Mouse (Mus musculus) thymus, adult 2 months (tissue): ENCODE measurements around the gene Apoc2. TPM values are rescaled to one million over a fixed set of nuclear protein-coding genes. Genes with fewer than 3 reads are reported as not detected.

Experiments used
- DNase-seq: peaks from one replicate; pipeline ENCODE4 v3.0.0; 2021
- H3K27ac ChIP-seq: fragments of 200-500 bp; 2 replicates; pipeline ENCODE4 v1.5.1; 2012; ENCODE audit warnings: low read length, control low read depth; ENCODE audit not compliant: control insufficient read depth, insufficient read depth
- H3K27me3 ChIP-seq: fragments of 200-500 bp; 2 replicates; pipeline ENCODE4 v1.6.1; 2012; ENCODE audit warnings: mild to moderate bottlenecking, low read length, moderate library complexity, mixed read lengths; ENCODE audit not compliant: control insufficient read depth, insufficient read depth
- H3K36me3 ChIP-seq: fragments of 200-500 bp; 2 replicates; pipeline ENCODE4 v1.6.1; 2012; ENCODE audit warnings: mild to moderate bottlenecking, low read length, moderate library complexity; ENCODE audit not compliant: control insufficient read depth, insufficient read depth
- H3K4me1 ChIP-seq: fragments of 200-500 bp; replicated peaks from 2 replicates; pipeline ENCODE4 v1.6.1; 2012; ENCODE audit warnings: low read length; ENCODE audit not compliant: control insufficient read depth, insufficient read depth
- H3K4me3 ChIP-seq: fragments of 200-500 bp; 2 replicates; pipeline ENCODE4 v1.5.1; 2012; ENCODE audit warnings: mild to moderate bottlenecking, low read length, control low read depth, moderate library complexity; ENCODE audit not compliant: control insufficient read depth, insufficient read depth
- CTCF ChIP-seq: fragments of 200-500 bp; IDR thresholded peaks from 2 replicates; pipeline ENCODE4 v1.5.1; 2012; ENCODE audit warnings: mild to moderate bottlenecking, control low read depth, low read length, moderate library complexity, borderline replicate concordance; ENCODE audit not compliant: control insufficient read depth, poor library complexity, insufficient read depth; ENCODE audit errors: extremely low read depth
- POLR2A ChIP-seq: fragments of 200-500 bp; IDR thresholded peaks from 2 replicates; pipeline ENCODE4 v1.6.1; 2012; ENCODE audit warnings: mild to moderate bottlenecking, low read length, control low read depth, moderate library complexity; ENCODE audit not compliant: control insufficient read depth, poor library complexity, insufficient read depth; ENCODE audit errors: extremely low read depth
- WGBS: fragments of 180-500 bp; shearing (Covaris S2); methylation state at CpG from one replicate; pipeline ENCODE4 v1.1.7; 2018; 5-methylcytosine and 5-hydroxymethylcytosine counted together
- polyA plus RNA-seq: library from polyadenylated mRNA; depleted of rRNA; stranded (reverse); fragments of >200 nt; gene quantifications from 2 replicates; pipeline ENCODE4 v1.2.3, GENCODE M21; 2012

The Apoc2 gene
- polyA plus RNA-seq, 1 experiment = 6.7 TPM

DNA sequence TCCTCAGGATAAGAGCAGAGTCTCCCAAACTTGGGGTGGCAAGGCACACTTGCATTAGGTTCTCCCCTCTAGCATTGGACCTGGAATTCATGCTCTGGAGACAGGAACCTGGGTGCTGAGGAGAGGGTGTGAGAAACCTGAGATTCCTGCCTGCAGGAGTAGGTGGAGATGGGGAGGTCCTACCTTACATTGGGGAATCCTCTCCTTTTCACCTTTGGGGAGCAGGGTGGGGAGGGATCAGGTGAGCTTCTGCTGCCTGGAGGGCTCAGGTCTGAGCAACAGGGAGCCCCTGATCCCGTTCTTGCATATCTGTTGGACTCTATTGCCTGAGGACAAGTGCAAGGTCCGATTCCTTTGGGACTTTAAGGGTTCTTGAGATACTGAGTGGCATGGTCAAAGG, 39.1 kb upstream of the Apoc2 start:
- 95% methylated on average over 2 of the region's 2 CpGs for WGBS
- peaks cover 4% of the 10 kb centered on the region for H3K4me1 ChIP-seq
- H3K27ac ChIP-seq = no peak overlapping the region
- no peak for TF ChIP-seq POLR2A
- no peak for TF ChIP-seq CTCF
- H3K4me3 ChIP-seq = no peak overlapping the region
- no peaks in the 10 kb centered on the region for H3K27me3 ChIP-seq
- no peaks in the 10 kb centered on the region; the same call in 1 of the 2 replicates for H3K36me3 ChIP-seq
- DNase-seq = no peak

- 2% methylated on average over 18 of the region's 18 CpGs for WGBS
- Histone ChIP-seq H3K4me1 (peaks cover 4% of the 10 kb centered on the region), H3K4me3 (peak overlapping the region; percentile 56), H3K36me3 (peaks cover 4% of the 10 kb centered on the region; the same call in 1 of the 2 replicates), H3K27ac (peak overlapping the region; percentile 43; the same call in 1 of the 2 replicates), H3K27me3 (no peaks in the 10 kb centered on the region)
- TF ChIP-seq POLR2A (no peak), CTCF (no peak)
- no peak for DNase-seq
Observed at GRCm38 (mm10) chr7:19716055-19716682, 38.4 kb upstream of the Apoc2 start.

DNA sequence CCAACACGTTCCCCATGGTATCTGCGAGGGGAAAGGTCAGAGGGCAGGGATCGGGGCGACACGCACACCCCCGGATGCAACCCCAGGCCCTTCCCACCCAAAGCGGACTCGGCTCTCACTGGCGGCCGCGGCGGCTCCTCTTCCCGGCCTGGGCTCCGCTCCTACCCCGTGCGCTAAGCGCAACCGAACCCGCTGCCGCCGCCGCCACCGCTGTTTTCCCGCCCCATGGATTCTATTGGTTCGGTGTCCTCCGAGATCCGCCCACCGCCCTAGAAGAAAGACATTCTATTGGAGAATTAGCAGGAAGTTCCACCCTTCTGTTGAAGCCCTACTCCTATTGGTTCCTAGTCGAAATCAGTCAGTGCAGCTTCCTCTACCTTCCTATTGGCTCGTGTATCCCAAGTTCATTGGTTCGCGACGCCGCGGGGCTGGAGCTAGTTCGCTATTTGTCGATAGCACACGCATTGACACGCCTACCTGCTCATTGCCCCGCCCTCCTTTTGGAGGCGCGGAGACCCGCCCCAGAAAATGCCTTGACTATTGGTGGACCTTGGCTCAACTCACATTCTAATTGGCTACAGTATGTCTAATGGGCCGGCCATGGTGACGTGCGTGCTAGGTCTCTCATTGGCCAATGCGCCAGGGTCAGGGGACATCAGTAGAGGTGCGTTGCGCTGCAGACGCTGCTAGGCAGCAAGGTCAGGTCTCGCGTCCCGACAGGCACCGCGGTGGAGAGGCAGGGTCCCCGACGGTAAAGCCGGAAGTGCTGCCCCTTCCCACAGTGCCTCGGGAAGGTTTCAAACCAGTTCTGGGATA, 37.7 kb upstream of the Apoc2 start, which contains the start of gene Tomm40:
Gene Tomm40 (minus strand): TSS at position 200 of the 816 bp plus-strand sequence.
- peak within 1 kb of the TSS; percentile 78 for H3K4me3 ChIP-seq
- H3K27ac ChIP-seq = peak within 1 kb of the TSS; percentile 43; the same call in 1 of the 2 replicates
- H3K4me1 ChIP-seq = peaks cover 4% of the 10 kb centered on the region
- DNase-seq = peak; percentile 98
- H3K36me3 ChIP-seq = peaks cover 4% of the 10 kb centered on the region
- H3K27me3 ChIP-seq = no peaks in the 10 kb centered on the region
- TF ChIP-seq POLR2A (0 out of 2 replicates have a peak, but pooled peaks have one; percentile 13), CTCF (peak; percentile 45; the same call in 1 of the 2 replicates)
- under 1% methylated on average over 57 of the region's 59 CpGs for WGBS

GRCm38 (mm10) chr7:19714836-19715235, 37.1 kb upstream of the Apoc2 start:
- DNase-seq = no peak
- Histone ChIP-seq H3K4me3 (peak overlapping the region; percentile 78), H3K4me1 (peaks cover 4% of the 10 kb centered on the region), H3K36me3 (peaks cover 4% of the 10 kb centered on the region), H3K27me3 (no peaks in the 10 kb centered on the region), H3K27ac (no peak overlapping the region)
- TF ChIP-seq CTCF (no peak), POLR2A (no peak)
- under 1% methylated on average over 39 of the region's 39 CpGs for WGBS

DNA sequence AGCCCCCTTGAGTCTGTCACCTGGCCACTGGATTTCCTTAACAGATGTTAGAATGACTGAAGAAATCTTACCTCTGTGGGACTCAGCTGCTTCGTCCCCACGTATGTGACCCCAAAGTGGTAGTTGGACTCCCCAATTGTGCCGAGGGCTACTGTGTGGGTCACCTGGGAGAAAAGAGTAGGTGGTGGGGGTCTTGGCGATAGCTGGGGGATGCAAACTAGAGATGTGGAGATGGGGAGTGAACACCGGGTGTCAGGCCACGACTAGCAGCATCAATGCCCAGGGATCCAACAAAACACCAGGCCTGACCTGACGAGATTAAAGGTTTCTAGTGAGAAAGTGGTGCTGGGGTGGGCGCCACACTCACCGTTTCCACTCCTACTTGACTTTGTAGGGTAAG, 35.9 kb upstream of the Apoc2 start:
- Histone ChIP-seq H3K27ac (no peak overlapping the region), H3K36me3 (peaks cover 10% of the 10 kb centered on the region), H3K4me3 (no peak overlapping the region), H3K27me3 (no peaks in the 10 kb centered on the region), H3K4me1 (peaks cover 4% of the 10 kb centered on the region)
- TF ChIP-seq CTCF = no peak
- no peak for TF ChIP-seq POLR2A
- no peak for DNase-seq
- 91% methylated on average over 9 of the region's 9 CpGs for WGBS

- TF ChIP-seq CTCF (no peak), POLR2A (no peak)
- Histone ChIP-seq H3K4me3 (no peak overlapping the region), H3K27me3 (no peaks in the 10 kb centered on the region), H3K27ac (no peak overlapping the region), H3K36me3 (peaks cover 11% of the 10 kb centered on the region), H3K4me1 (peaks cover 4% of the 10 kb centered on the region)
- 55% methylated on average over 4 of the region's 4 CpGs for WGBS
- peak; percentile 26 for DNase-seq
Observed at GRCm38 (mm10) chr7:19713196-19713595, 35.5 kb upstream of the Apoc2 start.

GRCm38 (mm10) chr7:19712414-19712813, 34.7 kb upstream of the Apoc2 start:
- WGBS = 79% methylated on average over 4 of the region's 4 CpGs
- Histone ChIP-seq H3K27ac (no peak overlapping the region), H3K36me3 (peaks cover 11% of the 10 kb centered on the region), H3K4me3 (no peak overlapping the region), H3K27me3 (no peaks in the 10 kb centered on the region), H3K4me1 (peaks cover 4% of the 10 kb centered on the region)
- DNase-seq = no peak
- TF ChIP-seq CTCF = no peak
- no peak for TF ChIP-seq POLR2A
